Mouse (Mus musculus) cerebellum, postnatal 14 days (tissue): Measurements from ENCODE around the gene Gm13420.
"Not testable (repeated sequence)": the region's sequence is repeated elsewhere in the genome, so short reads cannot be mapped to it uniquely, and the experiment has no call there.

Experiments used
- DNase-seq, 2 experiments: peaks; one replicate each; pipeline ENCODE4 v3.0.0; 2021; ENCODE audit warnings: mixed read lengths in 2 of 2

Gm13420 gene

GRCm38 (mm10) chr2:29751497-29751896 lies at the start of gene Gm13420:
TSS of gene Gm13420 (minus strand) at chr2:29751685.
- no peak for DNase-seq

GRCm38 (mm10) chr2:29792772-29793487 lies 41.4 kb upstream of the Gm13420 start:
- no peak for DNase-seq

- peak; percentile 83 to 87 for DNase-seq
Observed at GRCm38 (mm10) chr2:29787937-29788681, 36.6 kb upstream of the Gm13420 start, which contains the start of gene Trub2. TSS of gene Trub2 (minus strand) at chr2:29788502.

- DNase-seq = peak; percentile 94 to 96
Observed at GRCm38 (mm10) chr2:29787104-29787917, 35.8 kb upstream of the Gm13420 start, which contains the start of gene Coq4. TSS of gene Coq4 (plus strand) at chr2:29787493.

GRCm38 (mm10) chr2:29784290-29784689 lies 32.8 kb upstream of the Gm13420 start:
- no peak for DNase-seq

- not testable (repeated sequence) for DNase-seq
Observed at GRCm38 (mm10) chr2:29781256-29781655, 29.8 kb upstream of the Gm13420 start.

- no peak for DNase-seq
Observed at GRCm38 (mm10) chr2:29773323-29773722, 21.8 kb upstream of the Gm13420 start.

- no peak for DNase-seq
Observed at GRCm38 (mm10) chr2:29771611-29772461, 20.4 kb upstream of the Gm13420 start.

GRCm38 (mm10) chr2:29770162-29770561 lies 18.7 kb upstream of the Gm13420 start:
- no peak for DNase-seq

GRCm38 (mm10) chr2:29768901-29769300 lies 17.4 kb upstream of the Gm13420 start:
- DNase-seq = no peak

- no peak for DNase-seq
Observed at GRCm38 (mm10) chr2:29767976-29768709, 16.7 kb upstream of the Gm13420 start.

GRCm38 (mm10) chr2:29764831-29765230 lies 13.3 kb upstream of the Gm13420 start:
- DNase-seq = peak; percentile 81 to 87

GRCm38 (mm10) chr2:29755693-29756092 lies 4.2 kb upstream of the Gm13420 start:
- DNase-seq = no peak

GRCm38 (mm10) chr2:29752397-29752796 lies 912 bp upstream of the Gm13420 start:
- no peak for DNase-seq

GRCm38 (mm10) chr2:29748499-29748898 lies 3.0 kb downstream of the Gm13420 start:
- DNase-seq = no peak

GRCm38 (mm10) chr2:29747852-29748251 lies 3.6 kb downstream of the Gm13420 start:
- peak; percentile 48 to 62 for DNase-seq

- DNase-seq = peak in 1 of 2 experiments; percentile 36
Observed at GRCm38 (mm10) chr2:29747188-29747782, 4.2 kb downstream of the Gm13420 start.

GRCm38 (mm10) chr2:29744256-29744655 lies 7.2 kb downstream of the Gm13420 start:
- no peak for DNase-seq

- DNase-seq = no peak
Observed at GRCm38 (mm10) chr2:29741207-29741606, 10.3 kb downstream of the Gm13420 start.

GRCm38 (mm10) chr2:29739368-29739767 lies 12.1 kb downstream of the Gm13420 start:
- no peak for DNase-seq

- DNase-seq = no peak
Observed at GRCm38 (mm10) chr2:29738799-29739198, 12.7 kb downstream of the Gm13420 start.
